Mouse (Mus musculus): ENCODE data around the gene Rab3b.
"Not testable (repeated sequence)": the region's sequence is repeated elsewhere in the genome, so short reads cannot be mapped to it uniquely, and the experiment has no call there.

Gene Rab3b

DNA sequence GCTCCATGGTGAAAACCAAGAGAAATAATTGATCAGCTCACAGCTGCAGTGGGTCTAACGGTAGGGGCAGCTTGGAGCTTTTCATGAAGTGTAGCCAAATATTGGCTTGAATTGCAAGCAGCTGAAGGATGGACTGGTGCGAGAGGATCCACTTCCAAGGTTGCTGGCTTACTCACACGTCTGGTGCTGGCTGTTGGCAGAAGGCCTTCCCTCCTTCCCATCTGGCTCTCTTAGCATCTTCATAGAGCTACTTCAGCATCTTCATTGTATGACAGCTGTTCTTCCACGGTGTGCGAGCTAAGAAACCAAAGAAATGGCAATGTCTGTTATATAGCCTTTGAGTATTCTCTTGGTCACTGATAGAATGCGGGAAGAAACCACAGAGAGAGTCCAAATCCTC, 12.0 kb downstream of the Rab3b start:
- DNase-seq (ENCODE audit: low spot score), result no peak

DNA sequence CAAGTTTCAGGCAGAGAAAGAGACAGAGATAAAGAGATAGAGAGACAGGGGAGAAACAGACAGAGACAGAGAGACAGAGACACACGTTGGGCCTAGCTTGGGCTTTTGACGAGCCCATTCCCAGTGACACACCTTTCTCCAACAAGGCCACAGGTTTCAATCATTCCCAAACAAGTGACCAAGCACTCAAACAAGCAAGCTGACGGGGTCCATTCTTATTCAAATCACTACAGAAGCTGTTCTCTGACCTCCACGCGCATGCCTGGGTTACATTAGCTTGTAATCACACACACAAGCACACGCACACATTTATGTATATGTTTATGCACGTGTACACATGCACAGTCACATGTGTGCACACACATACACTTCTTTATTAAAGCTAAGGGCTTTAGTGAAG, 21.6 kb downstream of the Rab3b start:
- no peak for DNase-seq (ENCODE audit: low spot score)

DNA sequence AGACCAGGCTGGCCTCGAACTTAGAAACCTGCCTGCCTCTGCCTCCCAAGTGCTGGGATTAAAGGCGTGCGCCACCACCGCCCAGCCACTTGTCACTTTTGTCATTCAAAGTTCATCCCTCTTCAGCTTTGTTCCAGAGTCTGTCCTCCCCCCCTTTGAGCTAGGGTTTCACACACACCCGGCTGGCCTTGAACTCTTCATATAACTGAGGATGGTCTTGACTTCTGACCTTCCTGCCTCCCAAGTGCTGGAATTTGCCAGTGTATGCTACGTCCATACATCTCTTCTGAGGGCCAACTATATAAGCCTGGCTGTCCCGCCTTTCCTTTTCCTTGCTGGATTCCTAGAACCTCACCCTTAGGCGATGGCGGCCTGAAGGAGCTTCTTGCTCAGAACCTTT, 24.0 kb downstream of the Rab3b start:
- no peak for DNase-seq (ENCODE audit: low spot score)

DNA sequence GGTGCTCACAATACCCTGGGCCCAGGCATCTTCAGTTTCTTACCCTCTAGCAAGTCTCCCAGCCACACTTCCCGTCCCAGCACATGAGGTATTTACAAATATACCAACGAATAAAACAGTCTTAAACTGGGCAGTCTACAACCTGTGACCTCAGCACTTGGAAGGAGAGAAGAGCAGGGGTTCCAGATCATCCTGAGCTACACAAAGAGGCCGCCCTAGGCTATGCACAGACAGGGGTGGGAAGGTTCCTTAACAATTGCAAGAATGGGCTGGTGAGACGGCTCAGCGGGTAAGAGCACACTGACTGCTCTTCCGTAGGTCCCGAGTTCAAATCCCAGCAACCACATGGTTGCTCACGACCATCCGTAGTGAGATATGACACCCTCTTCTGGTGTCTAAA, 24.5 kb downstream of the Rab3b start:
- DNase-seq (ENCODE audit: low spot score), result no peak

DNA sequence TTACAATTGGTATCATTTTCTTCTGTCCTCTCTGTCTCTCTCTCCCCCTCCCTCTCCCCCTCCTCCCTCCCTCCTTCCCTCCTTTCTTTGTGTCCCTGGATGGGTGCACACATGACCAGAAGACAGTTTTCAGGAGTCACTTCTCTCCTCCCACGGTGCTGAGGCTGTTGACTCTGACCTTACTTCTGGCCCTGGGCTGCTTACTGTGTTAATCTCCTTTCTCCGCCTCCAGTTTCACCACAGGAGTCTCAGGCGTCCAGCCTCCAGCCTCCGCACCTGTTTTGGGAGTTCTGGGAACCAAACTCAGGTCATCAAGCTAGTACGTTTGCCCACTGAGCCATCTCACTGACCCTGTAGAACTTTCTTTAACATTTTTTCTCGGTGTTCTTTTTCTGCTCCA, 25.2 kb downstream of the Rab3b start:
- no peak for DNase-seq (ENCODE audit: low spot score)

DNA sequence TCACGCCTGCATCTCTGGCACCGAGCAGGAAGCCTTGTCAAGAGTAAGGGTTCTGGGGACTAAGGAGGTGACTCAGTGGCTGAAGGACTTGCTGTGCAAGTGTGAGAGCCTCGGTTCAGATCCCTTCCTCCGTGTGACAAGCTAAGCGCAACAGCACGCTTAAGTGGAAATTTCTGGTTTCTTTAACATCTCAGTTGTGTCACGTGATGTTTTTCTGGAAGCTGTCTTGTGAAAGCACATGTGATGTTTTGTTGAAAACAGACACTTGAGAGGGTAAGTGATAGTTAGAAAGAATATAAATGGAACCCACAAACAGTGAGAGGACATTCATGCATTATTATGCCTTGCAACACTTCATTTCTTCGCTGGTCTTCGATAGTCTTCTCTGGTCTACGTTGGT, 25.9 kb downstream of the Rab3b start:
- no peak for DNase-seq (ENCODE audit: low spot score)

DNA sequence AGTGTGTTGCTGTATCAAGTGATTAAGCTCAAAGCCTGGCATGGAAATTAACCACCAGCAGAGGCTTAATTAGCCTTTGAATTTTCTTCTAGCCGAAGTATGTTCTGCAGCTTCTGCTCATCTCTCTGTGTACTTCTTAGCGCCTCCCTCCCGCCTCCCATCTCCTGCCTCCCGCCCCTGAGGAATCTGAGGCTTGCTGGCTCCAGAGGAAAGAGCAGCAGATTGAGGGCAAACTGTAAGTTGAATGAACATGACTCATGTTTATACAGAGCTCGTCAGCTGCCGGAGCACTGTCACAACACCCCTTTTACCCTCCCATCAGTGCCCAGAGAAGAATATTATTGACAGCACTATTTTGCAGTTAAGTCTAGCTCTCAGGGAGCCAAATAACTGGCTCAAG, 27.0 kb downstream of the Rab3b start:
- DNase-seq (ENCODE audit: low spot score), result no peak

DNA sequence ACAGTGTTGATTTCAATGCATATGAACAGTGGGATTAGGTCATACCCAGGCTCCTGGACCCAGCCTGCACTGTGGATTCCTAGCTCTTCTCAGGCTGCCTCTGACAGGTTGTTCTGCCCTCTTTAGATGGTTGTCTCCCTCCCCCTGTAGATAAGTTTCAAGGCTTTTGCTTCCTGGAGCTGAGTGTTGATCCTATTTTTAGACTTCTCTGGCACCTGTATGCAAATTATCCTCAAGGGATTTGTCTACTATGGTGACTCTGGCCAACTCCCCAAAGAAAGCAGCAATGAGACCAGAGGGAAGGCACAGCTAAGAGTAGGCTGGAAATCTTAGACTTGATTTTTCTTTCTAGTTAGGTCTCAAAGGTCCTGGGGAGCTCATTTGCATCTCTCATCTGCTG, 28.6 kb downstream of the Rab3b start:
- no peak for DNase-seq (ENCODE audit: low spot score)

DNA sequence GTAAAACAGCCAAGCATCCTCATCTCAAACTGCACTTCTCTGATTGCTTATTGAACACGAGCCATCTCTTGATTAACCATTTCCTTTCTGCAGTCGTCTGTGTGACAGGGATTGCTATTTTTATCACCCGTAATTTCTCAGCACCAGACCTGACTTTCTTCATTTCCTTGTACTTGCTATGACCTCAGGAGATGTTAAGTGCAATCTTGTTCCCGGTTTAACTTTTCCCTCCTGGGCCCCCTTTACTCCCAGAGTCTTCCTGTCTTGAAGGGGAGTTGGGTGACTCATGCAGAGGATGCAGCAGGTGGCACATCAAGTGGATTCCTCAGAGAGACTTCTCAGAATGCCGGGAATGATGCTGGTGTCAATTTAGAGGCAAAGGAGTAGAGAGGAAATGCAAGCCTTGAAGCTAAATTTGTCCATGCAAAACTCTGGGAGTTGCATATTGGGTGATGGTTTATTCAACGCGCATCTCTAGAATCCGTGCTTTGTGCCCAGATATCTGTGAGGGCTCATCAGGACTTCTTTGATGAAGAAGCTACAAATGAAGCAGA, 31.1 kb downstream of the Rab3b start:
- DNase-seq (ENCODE audit: low spot score), result no peak

DNA sequence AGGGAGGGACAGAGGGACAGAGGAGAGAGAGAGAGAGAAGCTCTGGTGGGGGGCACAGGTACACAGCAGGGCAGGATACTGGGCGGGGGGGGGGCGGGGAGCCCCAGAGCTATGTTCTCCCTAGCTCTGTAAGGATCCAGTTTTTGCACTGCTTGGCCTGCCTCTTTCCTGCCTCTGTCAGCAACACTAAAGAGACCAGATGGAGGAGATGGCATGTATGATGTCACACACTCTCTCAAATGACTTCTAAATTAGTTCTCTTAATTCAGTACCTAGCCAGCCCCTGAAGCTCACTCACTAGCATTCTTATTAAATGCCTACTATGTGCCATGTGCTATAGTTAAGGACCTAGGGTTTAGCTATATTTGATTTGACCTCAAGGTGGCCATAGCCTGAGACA, 33.0 kb downstream of the Rab3b start:
- no peak for DNase-seq (ENCODE audit: low spot score)

DNA sequence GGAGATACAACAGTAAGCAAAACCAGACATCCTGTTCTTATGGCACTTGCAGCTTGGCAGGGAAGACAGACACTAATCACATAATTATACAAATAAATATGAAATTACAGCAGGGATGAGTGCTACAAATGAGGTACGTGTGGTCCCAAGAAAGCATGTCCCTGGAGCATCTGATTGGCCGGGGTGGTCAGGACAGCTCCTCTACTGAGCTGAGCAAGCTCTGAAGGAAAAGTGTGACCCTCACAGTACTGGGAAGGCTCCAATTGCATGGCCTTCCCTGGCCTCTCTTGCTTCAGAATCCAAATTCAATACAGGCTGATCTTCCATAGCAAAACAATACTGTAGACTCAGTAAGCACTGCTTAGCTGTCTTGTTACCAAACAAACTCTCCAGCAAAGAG, 34.3 kb downstream of the Rab3b start:
- no peak for DNase-seq (ENCODE audit: low spot score)

DNA sequence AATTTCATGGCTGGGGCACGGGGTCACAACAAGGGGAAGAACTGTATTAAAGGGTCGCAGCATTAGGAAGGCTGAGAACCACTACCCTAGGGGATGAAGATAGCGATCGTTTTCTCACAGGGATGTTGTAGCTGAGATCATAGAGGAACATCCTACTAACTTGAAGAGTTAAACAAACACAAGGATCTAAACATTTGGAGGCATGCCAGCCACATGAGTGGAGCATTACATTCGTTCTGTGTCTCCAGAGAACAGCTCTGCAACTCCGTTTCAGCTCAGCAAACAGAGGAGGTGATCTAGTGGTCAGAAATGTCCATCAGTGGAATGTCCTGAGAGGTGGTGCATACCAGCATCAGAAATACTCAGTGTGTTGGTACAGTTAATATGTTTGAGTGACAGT, 35.5 kb downstream of the Rab3b start:
- DNase-seq (ENCODE audit: low spot score), result no peak

DNA sequence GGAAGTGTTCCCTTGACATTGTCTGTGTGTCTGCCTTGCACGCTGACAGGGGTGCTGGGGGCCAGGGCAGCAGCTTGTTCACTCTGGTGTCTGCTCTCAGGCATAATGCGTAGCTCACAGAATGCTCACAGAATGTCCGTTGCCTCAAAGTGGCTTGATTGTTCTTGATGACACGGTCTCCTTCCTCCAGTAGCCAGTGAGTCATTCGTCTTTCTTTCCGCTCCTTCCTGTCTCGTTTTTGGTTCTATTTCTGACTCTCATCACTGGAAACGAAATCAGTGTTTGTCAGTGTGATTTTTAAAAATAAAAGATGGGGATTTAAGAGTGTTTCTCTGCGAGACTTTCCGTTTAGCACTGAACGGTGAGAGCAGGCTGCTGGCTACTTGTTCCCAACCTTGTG, 36.2 kb downstream of the Rab3b start:
- no peak for DNase-seq (ENCODE audit: low spot score)

DNA sequence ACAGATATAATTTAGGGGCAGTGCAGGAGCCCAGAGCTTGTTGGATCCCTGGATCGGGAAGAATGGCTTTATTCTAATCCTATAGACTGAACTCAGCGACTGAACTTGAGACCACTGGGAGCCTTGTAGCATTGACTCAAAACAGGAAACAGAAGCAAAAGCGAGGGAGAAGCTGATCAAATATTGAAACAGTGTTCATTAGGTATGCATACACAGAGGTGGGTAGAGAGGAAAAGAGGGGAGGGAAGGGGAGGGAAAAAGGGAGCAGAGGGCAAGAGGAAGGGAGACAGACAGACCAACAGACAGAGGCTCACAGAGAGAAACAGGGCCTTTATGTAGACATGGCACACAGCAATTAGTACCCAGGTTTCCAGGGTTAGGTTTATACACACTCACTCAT, 38.8 kb downstream of the Rab3b start:
- DNase-seq (ENCODE audit: low spot score), result no peak

DNA sequence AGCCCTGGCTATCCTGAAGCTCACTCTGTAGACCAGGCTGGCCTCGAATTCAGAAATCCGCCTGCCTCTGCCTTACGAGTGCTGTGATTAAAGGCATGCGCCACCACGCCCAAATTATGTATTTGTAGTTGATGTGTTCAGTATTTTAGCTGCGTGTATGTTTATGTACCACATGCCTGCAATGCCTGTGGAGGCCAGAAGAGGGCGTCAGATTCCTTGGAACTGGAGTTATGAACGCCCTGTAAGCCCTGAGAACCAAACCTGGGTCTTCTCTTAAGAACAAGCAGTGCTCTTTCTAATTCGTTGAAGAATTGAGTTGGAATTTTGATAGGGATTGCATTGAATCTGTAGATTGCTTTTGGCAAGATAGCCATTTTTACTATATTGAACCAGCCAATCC, 49.1 kb downstream of the Rab3b start:
- DNase-seq (ENCODE audit: low spot score), result not testable (repeated sequence)

DNA sequence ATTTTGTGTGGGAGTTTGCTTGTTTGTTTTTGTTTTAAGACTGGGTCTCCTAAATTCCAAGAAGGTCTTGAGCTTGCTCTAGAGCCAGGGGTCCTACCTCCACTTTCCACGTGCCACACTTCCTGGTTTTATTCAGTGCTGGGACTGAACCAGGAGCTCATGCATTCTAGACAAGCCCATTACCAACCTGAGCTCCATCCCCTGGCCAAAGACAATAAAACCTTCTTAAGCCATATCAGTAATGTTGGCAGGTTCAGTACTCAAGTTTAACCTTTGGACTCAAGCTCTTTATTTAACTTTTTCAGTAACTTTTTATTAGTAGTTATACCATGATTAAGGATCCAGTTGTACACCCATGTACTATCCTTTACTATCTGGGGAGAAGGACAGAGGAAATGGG, 54.3 kb downstream of the Rab3b start:
- DNase-seq (ENCODE audit: low spot score), result no peak

DNA sequence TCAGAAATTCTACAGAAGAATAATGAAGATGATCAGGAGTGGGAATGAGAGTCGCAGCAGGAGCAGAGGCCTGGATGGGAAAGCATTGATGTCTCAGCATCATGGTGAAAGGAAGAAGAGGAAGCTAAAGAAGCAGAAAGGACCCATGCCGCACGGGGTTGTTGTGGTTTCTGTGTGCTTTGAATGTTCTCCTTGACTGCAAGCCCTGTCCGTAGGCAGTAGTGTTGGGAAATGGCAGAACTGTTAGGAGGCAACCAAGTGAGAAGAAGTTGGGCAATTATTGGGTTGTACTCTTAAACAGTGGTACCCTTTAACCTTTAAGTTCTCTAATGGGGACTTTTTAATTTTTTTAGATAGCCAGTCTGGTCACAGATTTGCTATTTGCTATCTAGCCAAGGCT, 56.0 kb downstream of the Rab3b start:
- no peak for DNase-seq (ENCODE audit: low spot score)

DNA sequence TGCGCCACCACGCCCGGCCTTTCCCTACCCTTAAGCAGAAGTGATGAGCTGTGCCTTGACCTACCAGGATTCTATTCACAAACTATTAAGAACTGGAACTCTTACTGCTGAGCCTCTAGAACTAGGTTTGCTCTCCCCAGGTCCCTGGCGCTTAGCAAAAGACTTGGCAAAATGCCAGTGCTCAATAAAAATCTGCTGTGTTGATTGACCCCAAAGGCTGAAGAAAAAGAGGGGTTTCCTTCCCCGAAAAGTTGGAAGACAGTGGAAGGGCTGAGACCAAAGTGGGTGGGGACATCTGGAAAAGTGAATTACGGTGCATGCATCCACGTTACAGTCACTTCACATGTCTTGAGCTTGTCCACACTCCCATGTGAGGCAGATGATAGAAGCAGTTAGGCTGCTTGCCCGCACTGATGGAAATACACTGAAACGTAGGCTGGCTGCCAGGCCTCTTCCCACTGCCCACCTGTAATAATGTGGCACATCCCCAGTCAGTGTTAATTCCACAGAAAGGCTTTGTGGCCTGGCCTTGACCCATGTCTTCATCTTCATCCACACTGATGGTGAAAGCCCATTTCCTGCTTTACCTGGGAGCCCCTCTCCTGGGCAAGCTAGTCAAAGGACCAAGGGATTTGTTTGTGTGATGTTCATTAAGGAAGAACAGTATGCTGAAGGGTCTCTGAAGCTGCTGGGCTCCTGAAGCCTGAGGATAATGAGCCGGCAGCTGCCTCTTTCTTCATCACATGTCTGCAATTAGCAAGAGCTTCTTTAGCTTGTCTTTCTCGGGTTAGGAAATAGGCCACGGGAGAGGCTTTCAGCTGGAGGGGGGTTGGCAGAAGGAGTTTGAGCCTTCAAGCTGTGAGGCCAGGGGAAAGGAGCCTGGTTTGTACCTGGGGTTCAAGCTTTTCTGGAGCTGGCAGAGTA, 59.2 kb downstream of the Rab3b start:
- DNase-seq (ENCODE audit: low spot score), result no peak

DNA sequence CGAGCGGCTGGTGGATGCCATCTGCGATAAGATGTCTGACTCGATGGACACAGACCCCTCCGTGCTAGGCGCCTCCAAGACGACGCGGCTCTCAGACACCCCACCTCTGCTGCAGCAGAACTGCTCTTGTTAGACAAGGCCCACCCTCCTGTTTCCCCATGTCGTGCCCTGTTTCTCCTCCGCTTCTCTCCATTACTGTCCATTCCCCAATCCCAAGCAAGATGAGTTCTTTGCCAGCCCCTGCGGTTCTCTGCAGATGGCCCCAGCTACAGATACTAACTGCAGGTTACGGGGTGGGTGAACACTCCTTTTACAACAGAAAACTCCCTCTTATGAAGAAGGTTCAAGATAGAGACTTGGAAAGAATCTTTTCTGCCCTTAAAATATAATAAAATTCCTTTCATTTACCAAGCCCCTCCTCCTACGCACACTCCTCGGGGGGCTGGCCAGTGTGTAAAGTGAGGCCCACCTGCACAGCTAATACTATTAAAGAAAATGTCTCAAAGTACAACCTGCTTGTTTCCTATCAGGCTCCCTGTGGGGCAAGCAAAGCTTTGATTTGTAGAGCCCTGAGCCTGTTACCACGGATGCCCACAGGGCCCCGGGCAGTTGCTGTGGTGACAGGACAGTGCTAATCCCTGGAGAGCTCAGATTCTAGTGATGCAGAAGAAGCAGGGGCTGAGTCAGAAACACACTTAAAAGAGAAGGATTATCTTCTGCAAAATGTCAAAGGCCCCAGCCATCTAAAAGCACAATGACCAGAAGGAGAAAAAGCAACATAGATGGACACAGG, 62.0 kb downstream of the Rab3b start:
- DNase-seq (ENCODE audit: low spot score), result no peak

DNA sequence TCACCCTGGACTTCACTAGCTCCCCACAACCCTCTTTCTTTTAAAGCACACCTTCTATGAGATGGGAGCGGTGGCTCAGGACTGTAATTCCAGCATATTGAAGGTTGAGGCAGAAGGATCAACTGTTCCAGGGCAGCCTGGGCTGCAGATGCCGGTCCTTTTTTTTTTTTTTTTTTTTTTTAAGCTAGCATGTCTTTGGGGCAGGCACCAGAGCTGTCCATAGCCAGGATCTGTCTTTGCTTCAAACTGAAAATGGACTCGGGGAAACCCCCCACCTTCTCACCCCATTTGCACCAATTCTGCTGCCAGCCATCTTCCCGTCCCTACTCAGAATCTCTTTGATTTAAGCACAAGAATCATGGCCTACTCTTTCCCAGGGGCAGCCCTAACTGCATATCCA, 63.3 kb downstream of the Rab3b start:
- DNase-seq (ENCODE audit: low spot score), result no peak

DNA sequence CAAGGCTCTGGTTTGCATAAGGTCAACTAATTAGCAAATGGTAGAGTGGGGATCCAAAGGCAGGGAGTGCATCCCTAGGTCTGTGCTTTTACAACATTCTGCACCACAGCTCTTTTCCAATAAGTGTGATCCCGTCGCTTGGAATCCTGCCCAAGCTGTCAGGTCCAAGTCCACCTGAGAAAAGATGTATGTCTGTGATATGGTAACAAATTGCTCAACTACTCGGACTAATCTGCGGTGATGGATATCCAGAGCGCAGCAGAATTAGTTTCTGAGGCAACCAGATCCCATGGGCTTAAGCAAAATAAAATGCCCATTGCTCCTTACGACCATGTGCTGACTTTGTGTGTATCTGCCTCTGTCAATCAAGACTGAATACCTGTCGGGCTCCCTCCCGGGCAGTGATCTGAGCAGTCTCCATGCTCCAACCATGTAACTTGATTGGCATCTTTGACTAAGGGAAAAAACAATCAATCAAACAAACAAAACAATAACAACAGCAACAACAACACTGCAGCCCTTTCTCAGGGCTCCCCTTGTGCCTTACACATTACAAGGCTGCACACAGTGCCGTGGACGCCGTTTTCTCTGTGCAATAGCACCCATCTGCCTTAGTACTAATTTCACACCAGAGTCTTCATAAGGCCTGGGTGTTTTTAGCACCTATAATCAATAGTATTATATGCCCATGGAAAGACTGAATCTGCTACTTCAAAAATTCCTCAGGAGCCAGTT, 64.3 kb downstream of the Rab3b start:
- no peak for DNase-seq (ENCODE audit: low spot score)

DNA sequence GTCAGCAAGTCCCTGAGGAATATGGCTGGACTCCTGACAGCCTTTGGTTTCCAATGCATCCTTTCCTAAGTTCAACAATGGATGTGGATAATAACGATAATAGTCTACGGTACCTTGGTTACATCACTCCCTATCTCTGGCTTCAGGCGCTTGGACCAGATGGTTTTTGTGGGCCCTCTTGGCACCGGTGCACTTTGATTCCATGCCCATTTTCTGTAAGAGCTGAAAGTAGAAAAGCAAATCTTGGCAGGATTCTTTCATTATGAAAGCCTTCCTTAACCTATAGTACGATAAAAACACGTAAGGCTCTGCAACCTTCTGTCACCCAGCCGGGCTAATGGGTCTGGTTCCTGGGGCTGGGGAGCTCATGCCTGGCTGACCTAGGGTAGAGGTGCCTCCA, 70.3 kb downstream of the Rab3b start:
- DNase-seq (ENCODE audit: low spot score), result no peak

DNA sequence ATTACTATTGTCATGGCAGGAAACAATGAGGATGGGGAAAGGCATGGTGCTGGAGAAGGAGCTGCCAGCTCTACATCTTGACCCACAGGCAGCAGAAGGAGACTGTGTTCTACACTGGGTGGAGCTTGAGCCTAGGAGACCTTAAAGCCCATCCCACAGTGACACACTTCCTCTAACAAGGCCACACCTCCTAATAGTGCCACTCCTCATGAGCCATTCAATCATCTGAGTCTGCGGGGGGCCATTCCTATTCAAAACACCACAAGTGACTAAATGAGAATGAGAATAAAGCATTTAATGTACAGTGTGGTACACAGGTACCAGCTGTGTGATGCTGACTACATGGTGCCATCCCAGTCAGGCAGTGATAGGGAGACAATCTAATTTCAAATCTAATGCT, 71.3 kb downstream of the Rab3b start:
- DNase-seq (ENCODE audit: low spot score), result no peak

Measured in lung, postnatal 25 days (tissue).